Mouse (Mus musculus): ENCODE measurements around the gene B230104I21Rik.

B230104I21Rik gene

DNA sequence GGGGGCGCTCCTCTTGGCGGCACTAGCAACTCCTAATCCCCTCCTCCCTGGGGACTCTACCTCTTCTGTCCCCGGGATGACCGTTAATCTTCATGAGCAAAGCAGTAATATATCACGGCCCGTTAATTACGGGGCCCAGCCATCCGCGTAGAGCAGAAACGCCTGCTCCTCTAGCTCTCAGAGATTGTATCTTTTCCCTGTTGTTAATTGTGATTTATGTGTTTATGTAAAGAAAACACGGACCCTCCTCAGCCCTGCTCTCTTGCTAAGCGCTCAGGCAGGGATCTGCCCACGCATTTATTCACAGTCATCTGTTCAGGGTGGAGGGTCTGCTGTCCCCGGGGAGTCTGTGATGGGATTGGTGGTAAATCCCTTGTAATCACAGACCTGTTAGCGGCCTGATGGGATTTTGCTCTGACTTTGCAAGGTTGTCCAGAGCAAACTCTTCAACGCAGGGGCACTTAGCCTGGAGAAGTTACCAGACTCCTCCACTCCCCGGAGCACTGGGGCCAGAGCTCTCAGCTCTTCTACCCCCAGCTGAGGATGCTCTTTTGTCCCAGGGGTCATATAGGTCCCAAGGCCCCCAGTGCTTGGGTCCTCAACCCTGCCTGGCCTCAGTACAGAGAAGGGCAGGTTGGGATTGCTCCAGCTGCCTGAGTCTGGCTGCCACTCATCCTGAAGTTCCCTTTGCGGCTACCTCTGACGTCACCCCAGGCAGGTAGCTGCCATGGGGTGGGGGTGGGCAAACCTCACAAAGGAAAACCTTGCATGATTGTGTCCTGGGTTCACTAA lies 11.0 kb downstream of the B230104I21Rik start:
- intact Hi-C loops (cut with DNase I) = no loop called here

DNA sequence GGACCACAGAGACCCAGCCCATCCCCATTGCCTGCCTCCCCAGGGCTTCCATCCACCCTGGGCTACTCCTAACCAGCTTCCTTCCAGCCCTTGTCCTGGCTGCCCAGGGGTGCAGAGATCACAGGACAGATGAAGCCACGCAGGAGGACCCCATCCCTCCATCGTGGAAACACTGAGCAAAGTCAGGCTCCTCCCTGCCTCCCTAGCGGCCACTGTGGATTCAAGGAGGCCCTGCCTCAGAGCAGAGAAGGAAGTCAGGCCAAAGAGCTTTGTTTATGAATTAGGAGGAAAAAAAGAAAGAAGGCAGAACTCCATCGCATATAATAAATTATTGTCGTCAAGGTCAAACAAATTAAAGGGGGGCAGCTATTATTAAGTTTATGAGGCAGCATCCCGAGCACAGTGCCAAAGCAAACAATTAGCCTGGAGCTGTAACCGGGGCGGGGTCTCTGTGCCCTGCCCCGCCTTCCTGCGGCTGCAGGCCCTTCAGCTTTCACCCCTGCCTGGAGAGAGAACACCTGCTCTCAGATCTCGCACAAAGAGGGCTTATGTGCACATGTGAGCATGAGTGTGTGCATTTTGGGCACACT lies 12.4 kb downstream of the B230104I21Rik start:
- intact Hi-C loops (cut with DNase I) = no loop called here

DNA sequence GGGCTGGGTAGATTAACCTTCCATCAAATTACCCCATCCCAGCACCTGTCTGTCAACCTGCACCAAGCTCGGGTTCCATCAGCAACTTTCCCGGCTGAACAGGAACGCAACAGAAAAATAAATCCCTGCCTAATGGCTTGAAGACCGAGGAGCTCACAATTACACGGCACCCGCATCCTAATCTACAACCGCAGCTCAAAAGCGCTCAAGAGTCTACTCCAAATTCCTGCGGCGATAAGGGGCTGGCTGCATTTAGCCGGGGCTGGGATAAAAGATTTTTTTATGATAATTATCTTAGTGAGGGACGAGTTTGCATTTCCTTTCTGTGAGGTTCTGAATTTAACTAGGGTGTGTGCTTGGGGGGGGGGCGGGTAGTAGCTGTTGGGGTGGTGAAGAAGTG lies 16.3 kb downstream of the B230104I21Rik start:
- intact Hi-C loops (cut with DNase I) = no loop called here

DNA sequence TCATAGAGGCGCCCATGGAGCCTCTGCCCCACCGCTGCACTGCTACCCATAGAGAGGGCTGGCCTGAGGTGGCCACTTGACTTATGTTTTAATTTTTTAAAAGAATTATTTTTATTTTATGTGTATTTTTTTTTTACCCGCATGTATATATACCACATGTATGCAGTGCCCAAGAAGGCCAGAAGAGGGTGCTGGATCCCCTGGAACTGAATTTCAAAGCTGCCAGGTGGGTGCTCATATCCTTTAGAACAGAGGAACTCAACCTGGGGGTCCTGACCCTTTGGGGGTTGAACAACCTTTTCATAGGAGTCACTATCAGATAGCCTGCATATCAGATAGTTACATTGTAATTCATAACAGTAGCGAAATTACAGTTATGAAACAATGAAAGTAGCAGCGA lies 19.5 kb downstream of the B230104I21Rik start:
- intact Hi-C loops (cut with DNase I) = no loop called here

DNA sequence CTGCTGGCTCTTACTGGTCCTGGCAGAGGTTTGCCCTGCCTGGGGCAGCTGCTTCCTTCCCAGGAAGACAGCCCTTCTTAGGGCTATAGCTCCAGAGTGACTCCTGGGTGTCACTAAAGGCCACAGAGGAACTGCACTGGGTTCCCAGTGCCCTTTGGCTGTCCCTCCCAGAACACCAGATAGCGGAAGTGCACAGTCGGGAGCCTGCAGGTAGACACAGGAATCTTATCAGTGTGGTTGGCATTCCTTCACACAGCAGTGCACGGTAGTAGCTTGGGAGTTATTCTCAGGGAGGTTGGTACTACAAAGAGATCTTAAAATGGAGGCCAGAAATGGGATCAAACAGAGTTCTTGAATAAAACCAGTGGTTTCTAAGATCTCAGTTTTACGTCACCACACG lies 22.4 kb downstream of the B230104I21Rik start:
- intact Hi-C loops (cut with DNase I) = no loop called here

DNA sequence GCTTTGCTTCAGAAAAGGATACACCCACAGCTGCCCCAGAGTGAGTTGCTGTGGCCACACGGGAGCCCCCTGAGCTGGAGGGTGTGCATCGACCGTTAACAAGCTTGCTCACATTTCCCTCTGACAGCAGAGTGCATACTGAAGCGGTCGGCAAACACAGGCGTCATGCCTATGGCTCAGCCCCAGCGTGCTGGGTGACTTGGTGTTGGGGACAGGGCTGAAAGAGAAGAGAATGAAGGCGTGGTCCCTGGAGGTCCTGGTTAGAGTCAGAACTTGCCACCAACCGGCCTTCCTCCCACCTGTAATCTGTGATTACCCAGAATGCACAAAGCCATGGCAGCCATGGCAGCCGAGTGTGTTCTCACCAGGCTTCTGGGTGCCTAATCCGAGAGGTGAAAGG lies 22.9 kb downstream of the B230104I21Rik start:
- intact Hi-C loops (cut with DNase I) = no loop called here

DNA sequence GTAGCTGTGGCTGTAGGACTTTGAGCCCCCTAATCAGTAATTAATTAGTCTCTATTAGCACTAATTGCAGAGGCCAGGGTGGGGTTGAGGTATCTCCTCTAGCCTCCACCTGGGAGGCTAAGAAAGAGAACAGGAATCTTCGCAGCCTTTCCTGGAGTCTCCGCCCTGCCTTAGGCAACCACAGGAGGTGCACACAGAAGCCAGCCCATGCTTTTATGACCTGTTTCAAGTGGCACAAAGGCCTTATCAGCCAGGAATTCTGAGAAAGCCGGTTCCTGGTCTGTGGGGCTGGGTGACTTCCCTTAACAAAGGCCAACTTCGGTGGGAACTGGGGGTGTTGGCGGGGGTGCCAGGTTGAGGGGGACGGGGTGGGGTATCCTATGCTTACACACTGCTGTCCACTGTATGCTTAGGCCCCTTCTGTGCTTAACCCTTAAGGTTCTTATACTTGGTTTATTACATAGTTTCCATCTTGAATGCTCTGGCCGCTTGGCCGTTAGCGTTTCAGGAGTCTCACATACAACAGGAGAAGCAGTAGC lies 23.9 kb downstream of the B230104I21Rik start:
- intact Hi-C loops (cut with DNase I) = no loop called here

DNA sequence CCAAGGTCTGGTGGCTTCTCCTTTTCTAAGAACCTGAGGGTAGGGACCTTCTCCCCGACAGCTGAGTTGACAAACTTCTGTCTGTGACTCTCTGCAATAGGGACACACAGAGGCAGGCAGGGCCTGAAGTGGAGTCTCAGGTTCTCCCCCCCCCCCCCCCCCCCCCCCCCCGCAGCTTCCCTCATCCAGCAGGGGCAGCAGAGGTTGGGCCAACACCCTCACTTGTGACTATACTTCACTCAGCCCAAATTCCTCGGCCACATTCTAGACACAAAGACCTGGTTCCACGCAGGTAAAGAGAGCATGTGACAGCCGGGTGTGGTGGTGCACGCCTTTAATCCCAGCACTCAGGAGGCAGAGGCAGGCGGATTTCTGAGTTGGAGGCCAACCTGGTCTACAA lies 24.5 kb downstream of the B230104I21Rik start:
- intact Hi-C loops (cut with DNase I) = no loop called here

DNA sequence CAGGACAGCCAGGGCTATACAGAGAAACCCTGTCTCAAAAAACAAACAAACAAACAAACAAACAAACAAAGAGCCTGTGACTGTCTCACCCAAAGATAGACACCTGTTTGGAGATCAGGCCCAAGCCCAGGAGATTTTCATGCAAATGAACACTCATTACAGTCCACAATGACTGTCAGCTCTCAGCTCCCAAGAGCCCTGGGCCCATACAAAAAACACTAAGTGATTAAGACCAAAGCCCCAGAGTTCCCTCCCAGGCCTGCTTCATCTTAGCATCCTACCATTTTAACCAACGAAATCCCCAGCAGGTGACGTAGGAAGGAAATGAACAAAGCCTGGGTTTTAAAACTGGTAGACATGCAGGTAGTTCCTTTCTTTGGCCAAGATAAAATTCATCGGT lies 24.9 kb downstream of the B230104I21Rik start:
- intact Hi-C loops (cut with DNase I) = no loop called here

DNA sequence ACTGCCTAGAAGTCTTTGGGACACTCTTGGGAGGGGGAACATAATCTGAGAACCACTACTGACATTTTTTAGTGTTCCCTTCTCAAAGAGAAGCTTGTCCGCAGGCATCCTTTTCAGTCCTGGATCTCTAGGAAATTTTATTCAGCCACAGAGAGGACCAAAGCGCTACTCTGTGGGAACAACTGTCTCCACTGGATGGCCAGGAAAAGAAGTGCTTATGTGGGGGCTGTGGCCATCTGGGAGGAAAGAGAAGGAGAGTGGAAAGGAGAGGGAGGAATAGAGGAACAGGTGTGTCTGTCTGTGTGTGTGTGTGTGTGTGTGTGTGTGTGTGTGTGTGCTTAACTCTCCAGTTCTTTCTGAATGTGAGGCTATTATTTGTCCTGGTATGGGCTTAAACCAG lies 28.8 kb downstream of the B230104I21Rik start:
- intact Hi-C loops (cut with DNase I) = no loop called here

DNA sequence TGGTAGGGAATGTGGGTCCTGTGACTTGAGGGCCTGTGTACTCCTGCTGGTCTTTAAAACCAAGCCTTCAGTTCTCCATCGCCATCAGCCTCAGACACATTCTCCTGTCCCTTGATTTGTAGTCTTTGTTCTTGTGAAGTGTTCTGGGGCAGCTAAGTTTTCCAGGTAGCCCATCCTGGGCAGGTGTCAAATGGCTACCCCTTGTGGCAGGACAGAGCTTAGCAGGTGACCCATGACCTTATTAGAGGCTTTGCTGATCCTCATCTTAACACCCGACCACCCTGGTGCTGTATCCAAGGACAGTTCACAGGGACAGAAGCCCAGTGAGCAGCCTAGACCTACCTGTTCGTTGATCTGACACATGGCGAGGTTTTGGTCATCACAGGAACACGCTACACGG lies 30.9 kb downstream of the B230104I21Rik start:
- intact Hi-C loops (cut with DNase I) = no loop called here

DNA sequence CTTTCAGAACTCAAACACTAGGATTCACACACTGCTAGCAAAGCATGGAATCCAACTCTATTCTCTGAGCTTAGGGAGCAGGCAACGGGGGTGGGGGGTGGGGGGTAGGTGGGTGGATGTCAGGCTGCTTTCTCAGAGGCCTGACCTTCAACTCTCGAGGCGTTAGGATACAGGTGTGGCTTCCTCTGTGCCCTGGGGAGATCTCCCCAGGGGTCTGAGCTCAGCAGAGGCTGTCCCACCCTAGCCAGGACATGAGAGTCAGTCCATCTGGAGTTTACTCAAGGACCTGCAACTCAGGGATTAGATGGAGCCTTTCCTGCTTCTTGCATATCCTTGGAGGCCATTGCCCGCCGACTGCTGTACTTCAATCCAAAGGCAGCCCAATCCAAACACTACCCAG lies 33.2 kb downstream of the B230104I21Rik start:
- intact Hi-C loops (cut with DNase I) = no loop called here

DNA sequence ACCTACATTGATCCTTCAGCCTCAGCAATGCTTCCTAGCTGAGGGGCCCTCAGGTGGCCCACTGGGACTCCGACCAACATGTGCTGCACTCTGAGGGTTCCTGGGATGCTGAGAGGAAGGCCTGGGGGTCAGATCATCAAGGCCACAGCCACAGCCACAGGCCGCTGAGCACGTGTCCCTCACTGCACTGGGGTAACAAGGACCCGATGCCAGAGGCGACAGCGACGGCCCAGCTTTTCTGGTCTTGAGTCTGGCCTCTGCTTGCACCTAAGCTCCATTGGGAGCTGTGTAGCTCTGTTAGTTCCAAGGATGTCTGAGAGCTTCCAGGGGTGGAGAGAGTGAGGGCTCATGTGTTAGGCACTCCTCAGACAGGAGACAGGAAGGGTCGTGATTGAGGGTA lies 34.9 kb downstream of the B230104I21Rik start:
- intact Hi-C loops (cut with DNase I) = no loop called here

DNA sequence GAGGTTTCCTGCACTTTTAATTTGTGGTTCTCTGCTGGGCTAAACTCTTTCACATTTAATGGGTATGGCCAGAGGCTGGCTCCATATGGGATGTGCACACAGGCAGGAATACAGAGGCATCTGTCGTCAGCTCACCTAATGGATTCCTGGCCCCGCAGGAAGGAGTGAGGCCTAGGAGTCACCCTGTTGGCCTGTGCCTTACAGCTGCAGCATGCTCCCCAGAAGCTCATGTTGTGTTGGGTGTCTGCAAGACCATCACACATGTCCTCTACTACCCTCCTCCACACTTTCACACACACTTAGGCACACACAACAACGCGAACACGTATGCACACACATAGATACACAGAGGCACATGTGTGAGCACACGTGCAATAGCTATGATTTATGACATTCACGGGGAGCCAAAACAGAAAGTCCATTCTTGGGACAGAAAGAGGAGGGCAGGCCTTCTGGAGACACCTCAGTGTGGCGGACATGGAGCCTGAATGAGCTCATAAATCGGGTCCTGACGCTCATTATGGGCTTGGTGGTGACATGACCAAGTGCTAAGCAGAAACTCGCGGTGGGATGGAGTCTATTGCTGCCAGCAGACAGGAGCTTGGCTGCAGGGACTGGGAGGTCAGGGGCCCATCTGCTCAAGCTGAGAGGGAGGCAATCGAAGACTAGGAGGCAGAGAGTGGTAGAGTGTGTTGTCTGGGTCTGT lies 35.8 kb downstream of the B230104I21Rik start:
- intact Hi-C loops (cut with DNase I) = no loop called here

DNA sequence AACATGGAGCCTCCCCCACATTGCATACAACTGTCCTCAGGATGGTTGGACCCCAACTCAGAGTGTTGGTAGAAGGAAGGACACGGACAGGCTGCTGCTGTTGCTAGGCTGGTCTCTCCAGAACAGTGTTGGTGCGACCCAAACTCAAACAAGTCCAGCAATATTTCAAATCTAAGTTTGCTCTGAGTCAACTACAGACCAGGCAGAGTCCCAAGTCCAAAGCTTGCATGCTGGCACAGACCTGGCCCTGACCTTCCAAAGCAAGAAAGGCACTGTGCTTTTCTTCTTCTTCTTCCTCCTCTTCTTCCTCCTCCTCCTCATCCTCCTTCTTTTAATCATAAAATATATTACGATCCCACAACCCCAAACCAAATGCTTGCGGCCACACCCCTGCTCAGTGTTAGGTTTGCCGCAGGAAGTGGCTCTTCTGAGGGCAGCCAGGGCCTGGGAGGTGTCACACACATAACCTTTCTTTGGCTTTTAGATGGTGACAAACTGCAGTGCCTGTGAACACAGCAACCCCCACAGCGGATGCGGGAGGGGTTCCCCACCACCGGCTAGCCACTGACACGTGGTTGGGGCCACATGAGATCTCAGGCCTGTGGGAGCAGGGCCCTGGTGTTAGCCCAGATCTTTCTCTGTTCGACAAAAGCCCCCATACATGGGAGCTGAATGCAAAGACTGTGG lies 40.2 kb downstream of the B230104I21Rik start:
- intact Hi-C loops (cut with DNase I) = no loop called here

DNA sequence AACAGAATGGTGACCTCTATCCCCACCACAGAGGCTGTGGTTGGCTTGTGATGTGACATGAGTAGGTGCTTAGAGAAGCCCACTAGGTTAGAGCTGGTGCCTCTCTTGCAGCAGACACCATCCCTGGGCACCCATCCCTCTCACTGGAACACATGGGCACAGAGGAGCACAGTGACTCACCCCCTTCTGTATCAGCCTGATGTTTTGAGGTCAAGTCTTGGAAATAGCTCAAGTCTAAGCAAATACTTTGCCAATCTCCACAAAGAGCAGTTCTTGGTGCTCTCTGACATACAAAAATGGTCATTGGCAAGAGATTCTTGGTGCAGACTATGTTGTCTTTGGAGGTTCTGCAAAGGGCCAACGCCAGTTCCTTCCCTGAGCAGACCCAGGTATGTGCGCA lies 42.9 kb downstream of the B230104I21Rik start:
- intact Hi-C loops (cut with DNase I) = no loop called here

DNA sequence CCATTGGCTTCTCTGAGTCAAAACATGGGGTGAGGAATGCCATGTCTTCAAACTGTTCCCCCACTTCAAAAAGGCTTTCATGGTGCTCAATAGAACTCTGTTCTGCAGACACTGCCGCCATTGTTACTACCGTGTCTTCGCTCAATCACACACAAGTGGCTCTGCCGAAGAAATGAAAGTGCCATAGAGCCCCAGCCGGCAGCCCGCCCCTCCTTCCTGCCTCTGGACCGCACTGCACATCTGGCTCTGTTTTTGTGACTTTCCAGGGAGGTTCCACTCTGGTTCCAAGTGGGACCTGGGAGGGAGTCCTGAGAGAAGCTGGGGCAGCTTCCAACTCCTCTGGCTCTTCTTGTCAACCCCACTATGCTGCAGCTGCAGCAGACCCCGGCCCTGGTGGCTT lies 49.3 kb downstream of the B230104I21Rik start:
- intact Hi-C loops (cut with DNase I) = no loop called here

DNA sequence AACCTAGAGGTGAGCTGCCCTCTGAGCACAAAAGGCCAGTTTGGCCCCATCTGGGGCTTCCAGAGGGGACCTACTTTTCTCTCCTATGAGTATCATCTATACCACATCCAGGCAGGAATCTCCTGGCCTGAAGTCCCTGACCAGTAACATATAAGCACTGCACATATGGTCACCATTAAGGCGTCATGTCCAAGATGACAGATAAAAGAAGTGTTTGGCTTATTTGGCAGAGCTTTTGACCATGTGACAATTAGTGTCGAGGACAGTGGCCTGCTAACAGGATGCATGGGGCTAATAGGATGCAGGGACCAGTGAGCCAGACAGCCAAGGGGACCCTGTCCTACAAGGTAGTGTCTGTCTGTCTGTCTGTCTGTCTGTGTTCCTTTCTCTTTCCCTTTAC lies 50.0 kb downstream of the B230104I21Rik start:
- intact Hi-C loops (cut with DNase I) = no loop called here

DNA sequence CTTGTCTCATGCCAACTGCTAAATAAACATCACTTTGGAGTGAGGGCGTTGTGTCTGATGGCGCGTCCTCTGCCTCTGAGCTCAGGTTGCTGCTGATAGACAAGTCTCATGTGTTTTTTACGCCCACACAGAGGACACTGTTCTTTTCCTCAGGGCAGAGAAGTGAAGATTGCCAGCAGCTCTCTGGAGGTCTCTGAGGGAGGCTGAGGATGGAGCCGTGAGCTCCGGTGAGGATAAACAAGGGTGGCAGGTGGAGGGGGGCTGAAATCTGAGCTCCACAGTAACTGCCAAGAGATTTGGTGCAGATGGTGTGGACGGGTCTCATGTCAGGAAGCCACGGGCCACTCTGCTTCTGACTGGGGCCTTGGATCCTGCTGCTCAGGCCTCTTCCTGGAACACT lies 50.9 kb downstream of the B230104I21Rik start:
- intact Hi-C loops (cut with DNase I) = no loop called here

DNA sequence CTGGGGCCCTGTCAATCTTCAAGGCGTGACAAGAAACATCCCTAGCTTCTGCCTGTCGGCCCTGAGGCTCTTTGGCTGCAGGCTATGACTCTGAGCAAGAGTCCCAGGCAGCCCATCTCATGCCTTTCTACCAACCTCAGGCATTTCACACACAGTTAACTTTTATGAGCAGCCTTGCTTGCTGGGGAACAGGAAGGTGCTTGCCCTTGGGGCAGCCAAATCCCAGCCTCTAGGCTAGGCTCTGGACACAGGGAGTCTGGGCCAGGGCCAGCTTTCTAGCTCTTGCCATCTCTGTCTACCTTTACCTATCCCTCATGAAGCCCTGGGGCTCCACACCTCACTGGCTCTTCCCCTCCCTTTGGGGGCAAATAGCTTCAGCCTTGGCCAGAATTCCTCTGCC lies 53.7 kb downstream of the B230104I21Rik start:
- intact Hi-C loops (cut with DNase I) = loop anchor here (5.0 kb wide), 1 partner anchor 62 kb away; no protein-coding TSS in a partner anchor

DNA sequence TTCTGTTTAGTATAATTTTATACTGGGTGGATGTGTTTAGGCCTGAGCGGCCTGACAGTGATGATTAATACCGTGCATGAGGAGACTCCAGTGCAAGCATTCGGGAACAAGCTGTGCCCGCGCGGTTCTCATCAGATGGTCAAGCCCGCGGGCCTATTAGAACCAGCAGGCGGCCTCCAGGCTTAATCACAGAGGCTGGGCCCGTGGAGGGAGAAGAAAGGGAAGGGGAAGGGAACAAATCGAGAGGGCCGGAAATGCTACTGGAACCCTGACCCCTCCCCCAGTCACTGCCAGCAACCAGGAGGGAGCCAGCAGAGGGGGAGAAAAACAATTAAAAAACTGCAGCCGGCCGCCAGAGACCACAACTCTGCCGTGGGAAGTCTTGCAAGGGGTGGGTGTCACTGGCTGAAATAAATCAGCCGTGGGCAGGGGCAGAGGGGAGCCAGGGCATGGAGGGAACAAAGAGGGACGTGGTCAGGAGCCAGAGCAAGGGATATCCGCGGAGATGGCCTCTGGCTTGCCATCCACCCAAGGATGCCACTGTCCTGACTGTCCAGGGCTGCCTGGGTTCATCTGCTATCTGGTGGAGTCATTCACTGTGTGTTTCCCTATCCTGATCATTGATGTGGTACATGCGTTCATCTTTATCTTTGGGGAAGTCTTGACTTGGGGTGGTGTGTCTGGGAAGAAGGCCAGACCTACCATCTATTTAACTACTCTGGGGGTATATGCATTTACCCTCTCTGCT lies 54.6 kb downstream of the B230104I21Rik start:
- intact Hi-C loops (cut with DNase I) = loop anchor here (5.0 kb wide), 1 partner anchor 63 kb away; no protein-coding TSS in a partner anchor
